Mouse (Mus musculus) spleen, postnatal 4 days (tissue): ENCODE measurements around the gene Adtrp.

Experiments used
- DNase-seq, 2 experiments: peaks; one replicate each; pipeline ENCODE4 v3.0.0; 2022; ENCODE audit warnings: low spot score in 2 of 2

Gene Adtrp

DNA sequence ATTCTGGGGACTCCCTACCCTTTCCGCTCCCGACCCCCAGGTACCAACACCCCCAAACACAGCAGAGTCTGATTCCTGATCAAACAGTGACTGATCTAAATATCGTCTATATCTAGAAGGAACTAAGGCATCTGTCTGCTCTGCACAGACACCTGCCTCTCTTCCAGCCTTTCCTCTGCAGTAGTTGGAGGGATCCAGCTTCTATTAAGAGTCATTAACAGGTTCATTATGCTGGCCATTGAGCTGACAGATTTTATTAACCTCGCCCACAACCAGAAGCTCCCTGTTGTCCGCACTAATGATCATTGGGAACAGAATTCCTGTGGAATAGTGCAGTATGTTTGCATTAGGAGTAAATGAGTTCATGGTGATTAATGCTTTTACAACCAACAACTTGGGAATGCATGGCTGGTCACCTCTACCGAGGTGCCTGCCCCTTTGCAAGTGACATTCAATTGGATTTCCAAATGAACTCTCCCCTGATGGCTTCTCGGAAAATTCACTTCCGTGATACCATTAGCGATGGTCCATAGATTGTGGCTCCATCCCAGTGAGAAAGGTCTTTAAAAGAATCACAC is 67.8 kb downstream of the Adtrp start:
- DNase-seq, result no peak

DNA sequence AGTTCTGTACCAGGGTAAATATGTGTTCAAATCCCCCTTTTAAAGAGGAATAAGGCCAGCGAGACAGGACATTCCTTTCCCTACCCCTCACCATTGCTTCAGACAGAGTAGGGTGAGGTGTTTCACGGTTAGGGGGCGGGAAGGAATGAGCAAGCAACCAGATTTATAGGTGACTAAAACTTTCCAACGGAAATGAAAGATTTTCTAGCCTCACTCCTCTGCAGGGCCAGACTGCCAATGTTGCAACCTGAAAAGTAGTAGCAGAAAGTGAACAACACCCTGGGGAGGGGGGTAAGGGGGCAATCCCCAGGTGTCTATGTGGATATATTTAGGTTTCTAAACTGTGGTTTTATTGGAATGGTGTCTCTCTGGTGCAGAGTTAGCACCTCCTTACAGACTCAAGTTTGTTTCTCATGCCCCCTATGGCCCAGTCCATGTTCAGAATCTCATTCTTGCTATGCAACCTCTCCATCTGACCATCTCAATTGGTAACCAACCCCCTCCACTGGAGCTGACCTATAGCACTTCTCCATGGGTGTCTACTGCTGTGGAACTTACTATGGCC is 73.6 kb downstream of the Adtrp start:
- DNase-seq, result no peak

DNA sequence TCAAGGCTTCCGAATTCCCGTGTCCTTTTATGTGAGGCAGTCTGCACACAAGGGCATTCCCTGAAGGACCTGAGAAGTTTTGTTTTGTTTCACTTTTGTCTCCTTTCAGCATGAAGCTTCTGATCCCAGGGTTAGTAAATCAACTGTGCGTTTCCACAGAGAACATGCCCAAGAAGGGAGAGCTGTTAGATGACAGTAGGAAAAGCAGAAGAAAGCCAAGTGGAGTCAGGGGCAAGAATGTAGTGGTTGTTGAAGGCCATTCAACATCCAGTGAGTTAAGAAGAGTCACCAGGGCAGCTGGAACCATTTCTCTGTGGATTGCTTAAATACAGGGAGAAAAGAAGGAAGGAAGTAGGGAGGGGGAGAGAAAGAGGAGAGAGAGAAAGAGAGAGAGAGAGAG is 76.4 kb downstream of the Adtrp start:
- DNase-seq, result no peak

DNA sequence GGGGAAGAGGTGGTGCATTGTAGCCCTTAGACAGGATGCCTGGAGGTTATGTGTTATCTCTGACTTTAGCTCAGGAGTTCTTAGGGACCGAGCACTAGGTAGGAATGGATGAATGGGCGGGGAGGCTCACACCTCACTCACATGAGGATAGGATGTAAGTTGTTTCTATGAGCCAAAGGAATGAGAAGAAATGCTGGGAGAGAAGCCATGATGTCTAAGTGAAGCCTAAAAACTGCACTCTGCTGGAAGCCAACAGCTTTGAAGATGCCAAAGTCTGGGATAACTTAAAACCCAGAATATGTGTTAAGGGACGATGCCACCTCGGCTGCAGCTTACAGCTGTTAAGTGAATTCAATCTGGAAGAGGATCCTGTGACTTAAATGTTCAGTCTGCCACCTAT is 79.5 kb downstream of the Adtrp start:
- no peak for DNase-seq

DNA sequence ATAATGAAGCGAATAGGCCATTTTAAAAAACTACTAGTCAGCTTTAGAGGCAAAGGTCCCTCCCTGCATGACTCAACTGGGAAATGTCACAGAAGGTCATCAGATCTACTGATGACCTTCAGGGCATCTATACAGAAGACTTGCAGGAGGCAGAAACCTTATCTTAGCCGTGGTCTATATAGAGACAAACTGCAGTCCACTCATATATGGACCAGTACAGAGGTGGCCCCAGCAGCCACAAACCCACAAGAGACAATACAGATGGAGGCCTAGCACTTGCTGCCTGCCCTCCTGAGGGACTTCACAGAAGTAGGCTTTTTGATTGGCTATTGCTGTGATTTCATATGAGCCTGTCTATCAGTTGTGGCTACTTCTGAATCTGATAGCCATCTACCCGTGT is 85.5 kb downstream of the Adtrp start:
- no peak for DNase-seq

DNA sequence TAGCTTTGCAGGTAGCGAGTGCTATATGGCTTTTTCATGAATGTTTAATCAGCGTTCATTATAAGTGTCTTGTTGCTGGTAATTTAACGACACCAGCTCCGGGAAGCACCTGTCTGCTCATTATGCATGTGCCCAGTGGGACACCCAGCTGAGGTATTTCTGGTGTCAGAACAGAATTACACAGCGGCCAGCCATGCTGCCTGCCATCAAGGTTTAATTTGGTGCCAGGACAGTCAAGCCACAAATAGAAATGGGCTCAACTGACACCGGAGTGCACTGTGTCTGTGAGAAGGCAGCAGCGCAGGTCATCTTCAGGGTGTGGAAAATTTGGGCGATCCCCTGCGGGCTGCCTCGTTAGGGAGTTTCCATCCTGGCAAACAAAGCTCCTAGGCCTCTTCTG is 87.0 kb downstream of the Adtrp start:
- DNase-seq, result no peak

DNA sequence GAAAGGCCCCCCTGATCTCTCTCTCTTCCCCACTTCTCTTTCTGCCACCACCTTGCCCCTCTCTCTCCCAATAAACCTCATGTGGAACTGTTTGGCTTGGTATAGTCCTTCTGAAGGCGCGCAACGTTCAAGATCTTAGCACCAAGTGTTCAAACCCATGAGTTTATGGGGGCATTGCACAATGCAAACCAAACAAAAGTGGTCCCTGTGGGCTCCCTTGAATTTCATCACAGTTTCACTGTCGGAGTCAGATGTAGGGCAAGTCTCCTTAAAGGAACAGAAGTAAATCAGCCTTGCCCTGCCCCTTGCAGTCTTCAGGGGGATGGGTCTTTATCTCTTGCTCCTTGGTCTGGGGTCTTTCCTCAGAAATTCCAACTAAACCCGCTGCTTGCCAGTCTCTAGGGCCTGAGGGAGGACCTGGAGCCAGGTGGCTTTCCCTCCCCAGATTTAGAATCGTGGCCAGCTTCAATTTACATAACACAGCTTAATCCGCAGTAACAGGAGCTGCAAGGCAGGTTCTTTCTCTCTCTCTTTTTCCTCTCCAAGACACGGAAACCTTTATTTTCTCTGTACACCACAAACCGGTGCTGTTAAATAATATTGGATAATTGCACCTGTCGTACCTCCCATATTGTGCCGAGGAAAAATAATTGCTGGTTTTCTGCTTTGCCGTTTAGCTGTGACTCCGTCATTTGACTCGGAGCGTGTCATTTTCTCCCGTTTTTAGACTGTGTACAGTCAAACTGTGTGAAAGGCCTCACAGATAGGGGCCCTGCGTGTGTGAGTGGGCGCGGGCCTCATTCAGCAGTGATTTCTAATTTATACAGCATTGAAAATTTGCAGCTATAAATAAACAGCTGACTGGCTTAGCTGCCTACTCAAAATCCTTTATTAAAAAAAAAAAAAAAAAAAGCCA is 88.7 kb downstream of the Adtrp start:
- no peak for DNase-seq

DNA sequence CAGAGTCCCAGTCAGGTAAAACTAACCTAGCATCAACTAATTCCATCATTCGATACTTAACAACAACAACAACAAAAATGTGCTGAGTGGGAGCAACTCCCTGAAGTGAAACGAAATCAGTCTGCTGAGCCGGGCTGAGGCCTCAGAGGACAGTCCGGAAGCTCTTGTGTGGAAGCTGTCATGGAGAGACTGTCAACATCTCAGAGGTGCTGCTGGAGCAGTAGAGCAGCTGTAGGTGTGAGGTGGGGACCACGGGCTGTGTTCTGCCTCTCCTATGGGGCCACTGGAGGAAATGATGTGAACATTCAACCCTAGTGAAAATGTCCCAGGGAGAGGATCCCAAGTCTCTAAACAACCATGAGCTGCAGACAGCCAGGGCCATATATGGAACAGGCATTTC is 94.4 kb downstream of the Adtrp start:
- no peak for DNase-seq

DNA sequence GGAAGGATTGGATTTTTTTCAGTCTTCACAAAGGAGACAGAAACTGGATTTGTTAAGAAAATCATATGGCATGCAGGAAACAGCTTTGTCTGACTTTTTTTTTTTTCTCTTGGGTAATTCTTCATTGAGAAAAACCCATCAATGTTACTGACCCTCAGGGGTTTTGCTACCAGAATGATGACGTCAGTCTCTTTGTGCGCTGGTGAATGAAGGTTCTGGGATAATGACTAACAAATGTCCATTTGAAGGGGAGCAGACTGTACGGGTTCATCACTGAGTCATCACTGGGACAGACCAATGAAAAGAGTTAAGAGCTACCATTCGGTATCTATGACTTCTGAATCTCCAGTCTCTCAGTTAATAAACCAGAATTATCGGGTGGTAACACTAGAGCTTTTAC is 97.0 kb downstream of the Adtrp start:
- no peak for DNase-seq

DNA sequence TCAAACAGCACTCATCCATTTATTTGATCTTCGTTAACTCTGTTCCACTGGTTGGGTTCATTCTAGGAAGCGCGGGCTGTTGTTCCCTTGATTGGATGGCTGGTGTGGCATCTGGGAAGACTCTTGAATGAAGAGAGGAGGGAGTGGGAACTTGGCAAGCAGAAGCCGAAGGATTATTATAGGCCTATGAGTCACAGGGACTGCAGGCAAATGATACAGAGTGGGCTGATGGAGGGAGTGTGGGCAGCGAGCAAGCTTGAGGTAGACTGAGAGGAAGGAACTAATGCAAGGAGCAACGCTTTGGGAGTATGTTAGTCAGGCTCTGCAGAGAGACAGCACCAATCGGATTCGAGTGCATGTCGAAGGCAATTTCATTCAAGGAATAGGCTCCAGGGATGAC is 98.6 kb downstream of the Adtrp start:
- DNase-seq, result no peak

DNA sequence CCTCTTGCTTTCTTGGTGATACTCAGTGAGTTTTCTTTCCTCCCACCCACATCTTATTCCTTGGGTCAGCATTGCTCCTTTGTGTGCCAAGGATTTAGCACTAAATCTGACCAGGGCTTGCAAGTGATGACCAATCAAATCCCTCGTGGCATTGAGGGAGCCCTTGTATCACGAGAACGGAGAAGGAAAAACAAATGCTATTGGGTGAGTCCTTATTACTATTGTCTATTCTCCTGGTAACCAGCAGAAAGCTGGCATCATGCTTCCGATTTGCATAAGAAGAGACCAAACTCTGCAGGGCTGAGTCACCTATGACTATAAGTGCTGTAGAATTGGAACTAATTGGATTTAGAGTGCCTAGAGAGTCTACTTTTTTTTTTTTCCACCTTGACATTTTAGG is 99.8 kb downstream of the Adtrp start:
- no peak for DNase-seq

DNA sequence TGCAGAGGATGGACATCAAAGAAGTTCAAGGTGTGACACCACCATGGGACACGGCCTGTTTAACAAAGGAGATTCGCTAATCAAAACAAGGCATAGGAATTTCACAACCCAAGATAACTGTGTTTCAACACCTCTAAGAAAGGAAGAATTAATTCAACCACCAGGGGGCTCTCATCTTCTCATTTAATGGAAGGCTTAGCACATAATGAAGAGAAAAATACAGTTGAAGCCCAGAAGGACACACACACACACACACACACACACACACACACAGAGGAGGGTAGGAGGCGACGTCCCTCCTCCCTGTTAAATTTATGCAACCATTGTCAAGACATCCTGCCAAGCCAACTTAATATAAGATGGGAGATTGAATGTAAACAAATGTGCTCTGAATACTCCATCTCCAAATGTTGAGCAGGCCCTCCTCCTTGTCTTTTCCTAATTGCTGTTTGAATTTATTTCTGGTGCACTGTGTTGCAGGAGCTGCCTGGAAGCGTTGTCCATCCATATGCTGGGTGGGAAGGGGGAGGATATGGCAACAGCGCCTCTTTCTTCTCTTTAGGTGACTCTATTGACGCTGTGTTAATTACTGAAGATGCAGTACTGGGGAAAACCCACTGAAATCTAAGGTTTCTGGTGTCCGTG is 100.4 kb downstream of the Adtrp start:
- DNase-seq, result no peak

DNA sequence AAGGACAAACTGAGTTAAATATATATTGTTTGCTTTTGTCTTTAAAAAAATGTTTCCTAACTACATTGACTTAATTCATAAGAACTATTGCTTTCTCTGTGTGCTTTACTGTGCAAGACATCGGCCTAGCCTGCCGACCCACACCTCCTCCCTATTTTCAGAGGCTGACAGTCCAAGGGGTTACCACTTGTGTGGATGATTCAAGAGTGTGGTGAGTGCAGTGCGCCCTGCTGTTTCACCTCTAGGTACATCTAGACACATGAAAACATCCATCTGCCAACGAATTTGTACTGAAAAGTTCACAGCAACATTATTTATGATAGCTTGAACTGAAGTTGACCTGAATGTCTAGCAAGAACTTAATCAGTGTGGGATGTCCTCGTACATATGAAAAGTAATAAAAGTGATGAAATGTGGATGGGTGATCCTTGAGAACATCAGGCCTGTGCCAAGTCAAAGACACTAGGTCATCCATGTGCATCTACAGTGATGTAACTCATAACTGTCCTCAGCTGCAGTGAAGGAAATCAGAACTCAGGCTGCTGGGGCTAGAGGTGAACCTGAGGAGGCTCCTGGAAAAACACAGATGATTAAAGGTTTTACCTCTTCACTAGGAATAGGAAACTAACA is 106.9 kb downstream of the Adtrp start:
- no peak for DNase-seq

DNA sequence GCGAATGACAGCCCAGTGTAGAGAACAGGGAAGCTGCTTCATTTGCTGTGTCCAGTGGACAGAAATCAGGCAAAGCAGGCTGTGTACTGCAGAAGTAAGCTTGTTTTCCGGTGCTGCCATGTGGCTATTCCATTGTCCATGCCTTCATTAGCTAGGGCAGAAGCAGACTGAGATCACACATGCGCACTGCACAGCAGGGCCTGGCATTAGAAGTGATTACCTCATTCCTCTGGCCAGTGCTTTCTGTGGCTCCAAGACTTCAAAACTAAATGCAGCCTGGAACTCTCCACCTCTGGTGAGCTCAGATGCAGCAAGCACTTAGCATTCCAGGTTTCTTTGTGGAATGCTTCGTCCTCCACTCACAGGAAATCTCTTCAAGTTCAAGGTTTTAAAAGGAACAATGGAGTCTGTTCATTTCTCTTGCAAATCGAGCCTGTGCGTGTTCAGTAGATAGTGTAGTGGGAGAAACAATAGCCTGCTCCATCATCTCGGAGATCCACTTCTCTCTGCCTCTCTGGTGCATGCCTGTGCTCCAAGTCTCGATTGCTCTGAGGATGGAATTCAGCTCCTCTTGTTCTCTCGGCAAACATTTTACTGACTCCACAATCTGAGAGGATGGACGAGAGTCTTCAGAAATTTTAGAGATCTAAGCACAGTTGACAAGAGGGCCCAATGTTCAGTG is 109.7 kb downstream of the Adtrp start:
- DNase-seq, result no peak

DNA sequence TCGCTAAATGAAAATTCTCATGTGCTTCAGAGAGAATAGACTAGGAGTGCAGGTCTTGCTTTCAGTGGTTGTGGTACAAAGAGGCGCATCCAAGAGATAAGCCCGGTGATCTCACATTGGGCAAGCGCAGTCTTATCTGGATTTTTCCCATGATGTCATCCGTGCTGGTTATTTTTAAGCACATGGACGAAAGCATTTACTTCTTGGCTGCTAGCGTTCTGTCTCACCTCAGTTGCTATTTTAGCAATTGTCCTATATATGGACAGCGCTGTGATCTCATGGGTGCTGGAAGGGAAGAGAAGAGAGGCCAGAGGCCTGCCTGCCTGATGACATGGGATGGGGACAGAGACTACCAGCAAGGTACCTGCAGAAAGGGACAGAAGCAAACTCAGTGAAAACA is 117.8 kb downstream of the Adtrp start:
- no peak for DNase-seq

DNA sequence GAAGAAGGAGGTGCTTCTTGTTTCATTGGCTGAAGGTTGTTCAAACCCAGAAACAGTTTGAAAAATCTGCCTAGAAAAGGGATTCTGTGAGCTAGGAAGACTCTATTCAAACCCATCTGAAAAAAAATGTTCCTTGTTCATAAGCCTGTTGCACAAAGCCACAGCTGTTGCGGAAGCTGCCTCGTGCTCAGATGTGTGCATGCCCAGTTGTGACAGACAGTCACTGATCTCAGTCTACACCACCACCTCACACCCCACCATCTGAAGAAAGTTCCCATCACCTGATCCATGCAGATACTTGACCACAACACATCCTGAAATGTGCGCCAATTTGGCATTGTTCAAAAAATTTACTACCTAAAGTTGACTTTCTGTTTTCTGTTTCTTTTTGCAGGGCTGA is 119.7 kb downstream of the Adtrp start:
- no peak for DNase-seq

DNA sequence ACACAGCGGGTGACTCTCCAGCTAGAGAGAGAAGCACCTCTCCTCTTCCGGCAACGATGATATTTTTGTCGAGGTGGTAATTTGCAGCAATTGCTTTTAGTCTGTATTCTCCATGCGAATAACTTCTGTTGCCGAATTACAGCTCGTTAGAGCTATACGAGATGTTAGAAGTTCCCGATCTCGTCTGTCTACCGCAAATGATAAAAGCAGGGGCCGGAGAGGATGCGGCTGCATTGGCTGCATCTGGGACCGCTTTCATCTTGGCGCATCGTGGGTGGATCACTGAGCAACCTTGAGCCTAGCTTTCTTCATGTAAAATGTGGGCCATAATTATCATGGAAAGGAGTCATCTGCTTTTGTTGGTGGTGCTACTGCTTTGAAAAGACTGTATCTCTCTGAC is 128.2 kb downstream of the Adtrp start:
- DNase-seq, result no peak

DNA sequence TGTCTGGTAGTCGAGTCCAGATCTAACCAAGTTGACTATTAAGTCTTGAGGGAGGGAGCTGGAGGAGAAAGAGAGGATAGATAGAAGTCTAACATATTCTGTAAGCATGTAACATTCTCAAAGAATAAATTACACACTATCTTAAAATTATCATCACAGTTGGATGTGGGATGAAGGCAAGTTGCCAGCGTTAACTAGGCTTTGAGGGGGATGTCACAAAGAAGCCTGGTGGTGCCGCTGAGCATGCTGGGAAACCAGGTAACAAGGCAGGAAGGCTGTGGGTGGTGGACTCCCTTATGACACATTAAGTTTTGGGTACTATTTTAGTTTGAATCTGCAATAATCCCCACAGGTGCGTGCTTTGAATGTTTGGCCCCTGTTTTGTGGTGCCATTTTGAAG is 129.4 kb downstream of the Adtrp start:
- no peak for DNase-seq
